Mouse (Mus musculus) kidney, postnatal 0 days (tissue): ENCODE measurements around the gene Bhmt2. TPM values are rescaled to one million over a fixed set of nuclear protein-coding genes. Genes with fewer than 3 reads are reported as not detected.

Experiments
- ATAC-seq: fragments of 200-750 bp; cut with Nextera tagmentation; replicated peaks from 2 replicates; pipeline ENCODE4 v1.8.0; 2017; ENCODE audit warnings: low read depth, moderate number of reproducible peaks, moderate TSS enrichment, moderate library complexity; ENCODE audit not compliant: low FRiP score
- DNase-seq: peaks from one replicate; pipeline ENCODE4 v3.0.0-alpha.2; 2016; ENCODE audit warnings: low spot score
- H3K27ac ChIP-seq: fragments of 300-500 bp; sonication (generic); 2 replicates; pipeline ENCODE4 v1.5.1; 2014; ENCODE audit warnings: mild to moderate bottlenecking
- H3K27me3 ChIP-seq: fragments of 300-500 bp; sonication (generic); 2 replicates; pipeline ENCODE4 v1.6.1; 2014; ENCODE audit warnings: low read length, mixed read lengths; ENCODE audit not compliant: insufficient read depth
- H3K36me3 ChIP-seq: fragments of 300-500 bp; sonication (generic); 2 replicates; pipeline ENCODE4 v1.6.1; 2014; ENCODE audit warnings: low read length, mixed read lengths; ENCODE audit not compliant: insufficient read depth
- H3K4me1 ChIP-seq: fragments of 300-500 bp; sonication (generic); replicated peaks from 2 replicates; pipeline ENCODE4 v1.6.1; 2014; ENCODE audit warnings: antibody characterized with exemption, low read length, mixed read lengths; ENCODE audit not compliant: insufficient read depth
- H3K4me2 ChIP-seq: fragments of 300-500 bp; sonication (generic); 2 replicates; pipeline ENCODE4 v1.6.1; 2014; ENCODE audit warnings: mild to moderate bottlenecking, low read length, moderate library complexity, mixed read lengths
- H3K4me3 ChIP-seq: fragments of 300-500 bp; sonication (generic); replicated peaks from 2 replicates; pipeline ENCODE4 v1.5.1; 2014; ENCODE audit warnings: low read depth, low read length
- H3K9ac ChIP-seq: fragments of 300-500 bp; sonication (generic); 2 replicates; pipeline ENCODE4 v1.6.1; 2014; ENCODE audit warnings: low read depth, low read length
- H3K9me3 ChIP-seq: fragments of 300-500 bp; sonication (generic); replicated peaks from 2 replicates; pipeline ENCODE4 v1.6.1; 2016; ENCODE audit warnings: low read length, inconsistent platforms, mixed read lengths
- CTCF ChIP-seq: IDR thresholded peaks from 2 replicates; pipeline ENCODE4 v1.5.1; 2016; ENCODE audit warnings: antibody characterized with exemption, low read depth, mild to moderate bottlenecking, moderate library complexity
- WGBS: fragments of 180-500 bp; shearing (Covaris S2); extraction: QIAGEN DNeasy Blood & Tissue Kit; methylation state at CpG from one replicate; pipeline ENCODE4 v1.1.7; 2014; 5-methylcytosine and 5-hydroxymethylcytosine counted together
- polyA plus RNA-seq: library from polyadenylated mRNA; unstranded; fragments of >200 nt; fragmentation: Nextera tagmentation; extraction: Ambion mirVana; gene quantifications from 2 replicates; pipeline ENCODE4 v1.2.1, GENCODE M21; 2015

Bhmt2 gene
- polyA plus RNA-seq, 1 experiment from 2014 or later = 23.0 TPM

DNA sequence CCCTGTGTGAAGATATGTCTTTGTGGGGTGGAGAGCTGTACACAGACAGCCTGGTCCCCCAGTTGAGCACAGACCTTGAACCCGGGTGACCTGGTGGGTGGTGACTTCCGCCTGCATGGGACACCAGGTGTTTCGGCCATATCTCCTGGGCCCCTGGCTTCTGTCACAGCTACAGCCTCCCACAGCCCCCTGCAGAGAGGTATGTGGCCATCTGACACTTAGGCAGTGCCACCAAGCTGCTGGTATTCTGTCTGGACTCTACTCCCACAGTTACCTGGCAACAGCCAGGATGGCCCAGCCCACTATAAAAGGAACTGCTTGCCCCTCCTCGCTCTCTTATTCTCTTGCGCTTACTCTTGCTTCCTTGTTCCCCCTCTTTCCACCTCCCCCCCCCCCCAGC, 16.2 kb downstream of the Bhmt2 start:
- Histone ChIP-seq H3K9me3 (no peaks in the 10 kb centered on the region), H3K9ac (no peak overlapping the region), H3K4me2 (no peak overlapping the region), H3K36me3 (no peaks in the 10 kb centered on the region), H3K4me1 (no peaks in the 10 kb centered on the region), H3K27me3 (no peaks in the 10 kb centered on the region), H3K27ac (no peak overlapping the region), H3K4me3 (no peak overlapping the region)
- 71% methylated on average over 5 of the region's 5 CpGs for WGBS
- DNase-seq = no peak
- peak; percentile 63; the same call in 1 of the 2 replicates for ATAC-seq
- no peak for TF ChIP-seq CTCF

DNA sequence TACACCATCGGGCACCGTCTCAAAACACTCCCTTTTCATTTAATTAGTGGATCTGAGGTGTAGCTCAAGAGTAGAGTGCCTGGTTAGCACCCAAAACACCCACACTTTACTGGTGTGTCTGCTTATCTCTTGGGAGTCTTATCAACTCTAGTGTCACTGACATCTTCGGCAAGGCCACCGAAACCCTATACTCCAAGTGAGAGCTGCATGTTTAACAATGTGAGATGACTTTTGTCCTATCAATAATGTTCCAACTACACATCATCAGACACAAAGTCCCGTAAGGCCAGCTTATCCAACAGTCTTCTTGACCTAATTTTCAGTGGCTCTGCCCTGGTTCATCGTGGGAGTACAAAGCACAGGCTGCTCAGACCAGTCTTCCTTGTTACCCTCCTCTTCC, 20.7 kb downstream of the Bhmt2 start:
- no peak for ATAC-seq
- 85% methylated on average over 6 of the region's 6 CpGs for WGBS
- no peak for DNase-seq
- H3K27me3 ChIP-seq = no peaks in the 10 kb centered on the region
- H3K4me2 ChIP-seq = no peak overlapping the region
- no peaks in the 10 kb centered on the region for H3K36me3 ChIP-seq
- H3K4me3 ChIP-seq = no peak overlapping the region
- no peak for TF ChIP-seq CTCF
- no peaks in the 10 kb centered on the region for H3K4me1 ChIP-seq
- H3K9me3 ChIP-seq = no peaks in the 10 kb centered on the region
- H3K27ac ChIP-seq = no peak overlapping the region
- H3K9ac ChIP-seq = no peak overlapping the region

DNA sequence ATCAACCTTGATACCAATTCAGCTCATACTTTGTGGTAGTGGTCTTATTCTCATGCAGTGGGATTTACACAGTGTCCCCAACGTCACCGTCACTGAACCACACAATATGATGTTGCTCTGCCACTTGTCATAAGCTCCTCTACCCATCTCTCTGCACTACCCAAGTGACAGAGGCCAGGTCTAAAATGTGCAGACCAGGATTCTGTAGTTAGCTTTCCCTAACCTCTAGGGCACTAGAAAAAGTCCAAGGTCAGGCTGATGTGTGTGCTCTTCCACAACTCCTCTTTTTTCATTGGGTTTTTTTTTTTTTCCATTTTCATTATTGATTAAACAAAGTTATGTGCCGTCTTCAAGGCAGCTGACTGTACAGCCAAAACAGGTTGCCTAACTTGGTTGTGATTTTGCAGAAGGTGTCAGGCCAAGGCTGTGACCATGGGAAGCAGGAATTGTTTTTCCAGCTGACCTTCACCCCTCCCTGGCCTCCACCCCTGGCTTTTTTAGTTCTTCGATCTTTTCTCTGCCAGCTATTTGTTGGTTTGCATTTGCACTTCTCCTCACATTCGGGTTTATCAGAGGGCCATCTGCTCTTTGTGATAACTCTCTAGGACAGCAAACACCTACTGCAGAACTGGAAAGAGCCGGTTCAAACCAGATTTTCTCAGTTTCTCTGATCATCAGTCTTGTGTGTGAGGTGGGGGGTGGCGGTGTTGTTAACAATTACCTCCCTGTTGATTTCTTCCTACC, 25.5 kb downstream of the Bhmt2 start:
- WGBS = 80% methylated on average over 7 of the region's 7 CpGs
- no peaks in the 10 kb centered on the region for H3K9me3 ChIP-seq
- DNase-seq (no peak), ATAC-seq (no peak)
- no peaks in the 10 kb centered on the region for H3K4me1 ChIP-seq
- H3K4me2 ChIP-seq = no peak overlapping the region
- H3K4me3 ChIP-seq = no peak overlapping the region
- no peak overlapping the region for H3K27ac ChIP-seq
- TF ChIP-seq CTCF = no peak
- H3K36me3 ChIP-seq = no peaks in the 10 kb centered on the region
- H3K9ac ChIP-seq = no peak overlapping the region
- H3K27me3 ChIP-seq = no peaks in the 10 kb centered on the region

DNA sequence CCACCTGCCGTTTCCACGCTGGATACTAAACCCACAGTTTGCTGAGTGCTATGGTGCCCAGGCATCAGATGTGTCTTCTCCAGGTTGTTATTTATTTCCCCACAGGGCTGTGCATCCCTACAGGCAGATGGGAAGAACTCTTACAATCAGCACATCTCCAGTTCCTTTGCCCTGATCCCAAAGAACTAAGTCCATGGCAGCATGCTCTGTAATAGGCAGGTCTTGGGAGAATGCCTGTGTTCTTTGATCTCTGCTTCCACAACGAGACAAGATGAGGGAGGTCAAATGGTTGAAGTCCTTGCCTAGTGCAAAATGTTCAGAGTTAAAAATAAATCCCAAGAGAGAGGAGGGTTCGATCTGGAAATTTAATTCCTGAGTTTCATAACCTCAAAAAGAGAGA, 34.5 kb downstream of the Bhmt2 start:
- H3K9me3 ChIP-seq = no peaks in the 10 kb centered on the region
- H3K9ac ChIP-seq = no peak overlapping the region
- no peaks in the 10 kb centered on the region for H3K4me1 ChIP-seq
- H3K27ac ChIP-seq = no peak overlapping the region
- no peak for DNase-seq
- H3K36me3 ChIP-seq = no peaks in the 10 kb centered on the region
- peak; percentile 74 for ATAC-seq
- H3K4me2 ChIP-seq = no peak overlapping the region
- no peak for TF ChIP-seq CTCF
- WGBS = 51% methylated on average over 4 of the region's 4 CpGs
- no peak overlapping the region for H3K4me3 ChIP-seq
- no peaks in the 10 kb centered on the region for H3K27me3 ChIP-seq

- ATAC-seq = no peak
- no peaks in the 10 kb centered on the region for H3K27me3 ChIP-seq
- no peak within 1 kb of the TSS for H3K9ac ChIP-seq
- no peak within 1 kb of the TSS for H3K4me2 ChIP-seq
- 68% methylated on average over 19 of the region's 19 CpGs for WGBS
- H3K27ac ChIP-seq = no peak within 1 kb of the TSS
- H3K9me3 ChIP-seq = no peaks in the 10 kb centered on the region
- no peak for TF ChIP-seq CTCF
- no peak for DNase-seq
- H3K4me3 ChIP-seq = no peak within 1 kb of the TSS
- H3K4me1 ChIP-seq = no peaks in the 10 kb centered on the region
- no peaks in the 10 kb centered on the region for H3K36me3 ChIP-seq
Measured at GRCm38 (mm10) chr13:93637282-93638245, 36.5 kb downstream of the Bhmt2 start, which contains the start of gene Bhmt. Gene Bhmt, minus strand, starts transcription at chr13:93637961.

DNA sequence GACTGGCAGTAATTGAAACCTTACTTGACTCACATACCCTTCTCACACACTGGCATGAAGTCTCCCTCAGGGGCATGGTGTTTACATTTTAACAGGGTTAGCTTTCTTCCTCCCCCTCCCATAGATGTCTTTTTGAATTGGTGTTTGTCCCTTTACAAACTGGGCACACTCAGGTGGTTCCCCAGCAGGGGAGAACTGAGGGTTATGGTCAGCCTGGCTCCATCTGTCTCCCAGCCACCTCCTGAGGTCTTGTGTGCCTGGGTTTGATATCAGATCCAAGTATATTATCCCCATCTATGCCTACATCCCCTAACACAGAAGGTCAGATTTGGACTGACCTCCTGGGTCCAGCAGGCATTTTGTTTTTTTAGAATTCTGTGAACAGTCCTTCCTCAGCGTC, 37.5 kb downstream of the Bhmt2 start:
- Histone ChIP-seq H3K4me2 (no peak overlapping the region), H3K36me3 (no peaks in the 10 kb centered on the region), H3K9me3 (no peaks in the 10 kb centered on the region), H3K9ac (no peak overlapping the region), H3K4me1 (no peaks in the 10 kb centered on the region), H3K27ac (no peak overlapping the region), H3K27me3 (no peaks in the 10 kb centered on the region), H3K4me3 (no peak overlapping the region)
- DNase-seq (no peak), ATAC-seq (no peak)
- WGBS = 81% methylated on average over 1 of the region's 1 CpGs
- no peak for TF ChIP-seq CTCF
